ENCODE assay signal across 2 mouse cellular contexts in the genomic region with DNA sequence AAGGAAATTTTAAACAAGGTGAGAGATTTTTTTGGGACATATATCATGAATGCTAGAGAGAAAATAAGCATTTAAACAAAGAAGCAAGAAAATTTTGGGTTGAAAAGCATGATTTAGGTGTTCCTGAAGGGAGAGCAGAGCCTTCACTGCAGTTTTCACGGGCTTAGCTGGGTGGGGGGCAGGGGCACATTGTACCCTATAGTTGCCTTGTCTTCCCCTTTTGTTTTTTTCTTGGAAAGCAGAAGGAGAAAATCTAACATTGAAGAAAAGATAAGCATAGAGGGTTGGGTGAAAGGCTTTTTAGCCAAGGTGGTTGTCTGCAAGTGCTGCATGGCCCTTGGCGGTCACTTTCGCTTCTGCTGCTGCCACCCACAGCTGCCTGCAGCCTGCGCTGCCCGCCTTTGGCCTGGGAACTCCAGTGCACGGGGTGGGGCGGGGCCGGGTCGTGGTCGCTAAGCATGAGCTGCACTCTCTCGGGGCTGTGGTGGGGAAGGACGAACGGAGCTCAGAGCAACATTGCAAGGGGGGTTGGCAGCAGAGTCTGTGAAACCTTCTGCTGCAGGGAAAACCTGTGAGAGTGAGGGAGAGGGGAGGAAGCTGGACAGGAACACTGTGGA.
A peak's percentile ranks its signal among the peaks of the same experiment; 100 is the strongest.
TF ChIP-seq lines count a peak whose summit lies in the region.

No protein-coding gene starts in this region.

TF ChIP-seq in CH12.LX, 34 proteins besides CTCF, POLR2A, EP300 and RAD21:
- TF ChIP-seq UBTF (IDR thresholded peaks at IDR 0.05; ENCODE audit: low read depth, low read length), result peak; percentile 81; the same call in 1 of the 2 replicates
- peak; percentile 74; the same call in 1 of the 2 replicates for TF ChIP-seq TCF12 (IDR thresholded peaks at IDR 0.05; ENCODE audit: low read depth, low read length)
- TF ChIP-seq MYC (IDR thresholded peaks at IDR 0.05; ENCODE audit: low read depth, low read length), result peak; percentile 44; the same call in 1 of the 2 replicates
- TF ChIP-seq HCFC1 (IDR thresholded peaks at IDR 0.05; ENCODE audit: low read depth, low read length), result no peak
- peak; percentile 69 for TF ChIP-seq ETS1 (conservative IDR thresholded peaks at IDR 0.05; ENCODE audit: low read depth, low read length)
- no peak for TF ChIP-seq GABPA (IDR thresholded peaks at IDR 0.05; ENCODE audit: insufficient replicate concordance, low read depth, low read length)
- TF ChIP-seq MAZ (IDR thresholded peaks at IDR 0.05; ENCODE audit: low read depth, low read length), result peak; percentile 54; the same call in 1 of the 2 replicates
- TF ChIP-seq E2F4 (IDR thresholded peaks at IDR 0.05; ENCODE audit: insufficient replicate concordance, low read depth, low read length), result no peak
- no peak for TF ChIP-seq USF1 (IDR thresholded peaks at IDR 0.05; ENCODE audit: low read depth, low read length)
- peak; percentile 29; the same call in 1 of the 2 replicates for TF ChIP-seq MAX (IDR thresholded peaks at IDR 0.05; ENCODE audit: low read length)
- peak; percentile 30 for TF ChIP-seq SMC3 (IDR thresholded peaks at IDR 0.05; ENCODE audit: low read depth, low read length)
- TF ChIP-seq MXI1 (IDR thresholded peaks at IDR 0.05; ENCODE audit: low read depth, low read length), result 0 out of 2 replicates have a peak, but pooled peaks have one; percentile 42
- peak; percentile 89 for TF ChIP-seq BHLHE40 (IDR thresholded peaks at IDR 0.05; ENCODE audit: low read depth, low read length)
- TF ChIP-seq PAX5 (IDR thresholded peaks at IDR 0.05; ENCODE audit: low read length), result no peak
- no peak for TF ChIP-seq ZNF384 (IDR thresholded peaks at IDR 0.05; ENCODE audit: low read depth, low read length)
- 0 out of 2 replicates have a peak, but pooled peaks have one; percentile 28 for TF ChIP-seq MAFK (IDR thresholded peaks at IDR 0.05; ENCODE audit: insufficient replicate concordance, low read length)
- TF ChIP-seq MEF2A (IDR thresholded peaks at IDR 0.05; ENCODE audit: borderline replicate concordance, low read depth, low read length), result peak; percentile 57; the same call in 1 of the 2 replicates
- TF ChIP-seq NRF1 (IDR thresholded peaks at IDR 0.05; ENCODE audit: low read depth, low read length), result peak; percentile 39; the same call in 1 of the 2 replicates
- peak; percentile 80 for TF ChIP-seq IRF4 (IDR thresholded peaks at IDR 0.05; ENCODE audit: low read depth, low read length)

TF ChIP-seq in myocyte, 11 proteins besides CTCF, POLR2A, EP300 and RAD21 (continued from another document):
- TF ChIP-seq CEBPB (IDR thresholded peaks at IDR 0.05; ENCODE audit: insufficient read depth, poor library complexity, severe bottlenecking), result no peak
- TF ChIP-seq TCF12 (IDR thresholded peaks at IDR 0.05; ENCODE audit: insufficient read depth, poor library complexity, severe bottlenecking), result no peak
- no peak for TF ChIP-seq REST (IDR thresholded peaks at IDR 0.05; ENCODE audit: insufficient read depth, insufficient read length)
- TF ChIP-seq SRF (IDR thresholded peaks at IDR 0.05; ENCODE audit: control insufficient read depth, insufficient read length, low read depth), result no peak
- no peak for TF ChIP-seq MYOD1 (IDR thresholded peaks at IDR 0.05; ENCODE audit: control insufficient read depth in 1 of 3, insufficient read length in 2 of 3, low read depth in 2 of 3)
- TF ChIP-seq MAX (IDR thresholded peaks at IDR 0.05; ENCODE audit: low read depth), result no peak
- TF ChIP-seq USF1 (IDR thresholded peaks at IDR 0.05; ENCODE audit: low read depth), result no peak
- no peak for TF ChIP-seq POLR2AphosphoS2 (IDR thresholded peaks at IDR 0.05; ENCODE audit: insufficient read length, low read depth)
- TF ChIP-seq TCF3 (IDR thresholded peaks at IDR 0.05; ENCODE audit: insufficient read length, low read depth), result no peak
